Mouse (Mus musculus) liver, adult 2 months (tissue): ENCODE results near the gene Ret. TPM values are rescaled to one million over a fixed set of nuclear protein-coding genes. Genes with fewer than 3 reads are reported as not detected.

ENCODE experiments used
- DNase-seq: peaks from one replicate; pipeline ENCODE4 v3.0.0-alpha.2; 2011; ENCODE audit warnings: low read depth, low spot score; ENCODE audit errors: extremely low read depth
- H3K27ac ChIP-seq: fragments of 200-500 bp; replicated peaks from 2 replicates; pipeline ENCODE4 v1.5.1; 2012; ENCODE audit warnings: low read depth, mild to moderate bottlenecking, control low read depth, inconsistent platforms, low read length; ENCODE audit not compliant: insufficient read depth
- H3K27me3 ChIP-seq: fragments of 200-500 bp; 2 replicates; pipeline ENCODE4 v1.6.1; 2012; ENCODE audit warnings: mild to moderate bottlenecking, moderate library complexity, low read length, inconsistent platforms; ENCODE audit not compliant: control insufficient read depth, insufficient read depth
- H3K36me3 ChIP-seq: fragments of 200-500 bp; 2 replicates; pipeline ENCODE4 v1.6.1; 2012; ENCODE audit warnings: low read length, inconsistent platforms; ENCODE audit not compliant: control insufficient read depth, insufficient read depth
- H3K4me1 ChIP-seq: fragments of 200-500 bp; 2 replicates; pipeline ENCODE4 v1.6.1; 2011; ENCODE audit warnings: low read length; ENCODE audit not compliant: control insufficient read depth, insufficient read depth
- H3K4me3 ChIP-seq: fragments of 200-500 bp; 2 replicates; pipeline ENCODE4 v1.5.1; 2011; ENCODE audit warnings: low read depth, mild to moderate bottlenecking, control low read depth, low read length, moderate library complexity; ENCODE audit not compliant: insufficient read depth
- H3K79me2 ChIP-seq: fragments of 200-500 bp; 2 replicates; pipeline ENCODE4 v1.6.1; 2012; ENCODE audit warnings: inconsistent platforms, mild to moderate bottlenecking, low read length, moderate library complexity; ENCODE audit not compliant: control insufficient read depth, insufficient read depth
- H3K9ac ChIP-seq: fragments of 200-500 bp; 2 replicates; pipeline ENCODE4 v1.6.1; 2012; ENCODE audit warnings: low read depth, mild to moderate bottlenecking, control low read depth, inconsistent platforms, low read length
- CTCF ChIP-seq: fragments of 200-500 bp; IDR thresholded peaks from 2 replicates; pipeline ENCODE4 v1.5.1; 2011; ENCODE audit warnings: low read depth, low read length, control low read depth
- POLR2A ChIP-seq: fragments of 200-500 bp; IDR thresholded peaks from 2 replicates; pipeline ENCODE4 v1.6.1; 2011; ENCODE audit warnings: low read length, control low read depth; ENCODE audit not compliant: insufficient read depth; ENCODE audit errors: extremely low read depth
- WGBS: fragments of 180-500 bp; shearing (Covaris S2); methylation state at CpG from one replicate; pipeline ENCODE4 v1.1.7; 2018; 5-methylcytosine and 5-hydroxymethylcytosine counted together
- polyA plus RNA-seq: library from polyadenylated mRNA; depleted of rRNA; stranded (reverse); fragments of >200 nt; gene quantifications from 2 replicates; pipeline ENCODE4 v1.2.3, GENCODE M21; 2012
- total RNA-seq: library from RNA; depleted of rRNA; stranded (reverse); fragments of >200 nt; gene quantifications from 2 replicates; pipeline ENCODE4 v1.2.3, GENCODE M21; 2014

The Ret gene
- total and polyA plus RNA-seq, 2 experiments = 0.02 TPM; not detected in 1

DNA sequence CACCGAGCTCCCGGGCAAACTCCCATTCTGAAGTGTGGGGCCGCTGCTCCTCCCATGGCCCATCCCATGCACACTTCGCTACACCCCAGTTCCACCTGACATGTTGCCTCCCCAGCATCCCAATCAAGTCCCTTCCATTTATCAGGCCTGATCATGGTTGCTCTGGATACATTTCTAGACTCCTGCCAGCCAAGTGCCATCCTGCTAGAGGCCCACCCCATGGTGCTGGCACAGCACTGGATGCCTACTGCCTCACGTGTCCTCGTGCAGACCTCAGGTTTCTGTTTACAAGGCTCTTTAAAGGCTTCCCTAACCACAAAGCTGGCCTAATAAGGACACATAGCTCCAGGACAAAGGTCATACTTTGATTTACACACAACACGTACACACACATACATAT lies 26.1 kb downstream of the Ret start:
- H3K9ac ChIP-seq = no peak overlapping the region
- 87% methylated on average over 7 of the region's 7 CpGs for WGBS
- H3K27ac ChIP-seq = no peak overlapping the region
- H3K4me1 ChIP-seq = no peaks in the 10 kb centered on the region
- no peaks in the 10 kb centered on the region for H3K36me3 ChIP-seq
- no peak for DNase-seq
- H3K27me3 ChIP-seq = no peaks in the 10 kb centered on the region
- no peak overlapping the region for H3K4me3 ChIP-seq
- H3K79me2 ChIP-seq = no peaks in the 10 kb centered on the region
- TF ChIP-seq POLR2A = no peak
- TF ChIP-seq CTCF = no peak

DNA sequence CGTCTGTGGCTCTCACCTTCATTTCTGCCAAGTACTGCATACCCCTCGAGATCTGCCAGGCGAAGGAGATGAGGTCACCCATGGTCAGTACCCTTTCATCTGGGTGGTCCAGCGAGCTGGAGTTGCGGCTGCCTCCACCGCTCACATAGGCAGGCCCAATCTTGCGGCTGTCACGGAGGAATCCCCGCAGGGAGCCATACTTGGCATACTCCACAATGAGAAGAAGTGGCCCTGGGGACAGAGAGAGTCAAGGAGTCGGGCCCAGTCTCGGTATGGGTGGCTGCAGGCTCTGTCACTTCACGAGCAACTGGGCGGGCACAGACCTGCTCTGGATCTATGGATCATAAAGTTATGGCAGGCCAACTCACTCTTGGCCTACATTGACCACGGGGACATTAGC lies 29.4 kb downstream of the Ret start:
- Histone ChIP-seq H3K27ac (no peak overlapping the region), H3K79me2 (no peaks in the 10 kb centered on the region), H3K27me3 (no peaks in the 10 kb centered on the region), H3K36me3 (no peaks in the 10 kb centered on the region), H3K4me1 (no peaks in the 10 kb centered on the region), H3K4me3 (no peak overlapping the region), H3K9ac (no peak overlapping the region)
- 90% methylated on average over 14 of the region's 14 CpGs for WGBS
- no peak for DNase-seq
- TF ChIP-seq CTCF (no peak), POLR2A (no peak)

DNA sequence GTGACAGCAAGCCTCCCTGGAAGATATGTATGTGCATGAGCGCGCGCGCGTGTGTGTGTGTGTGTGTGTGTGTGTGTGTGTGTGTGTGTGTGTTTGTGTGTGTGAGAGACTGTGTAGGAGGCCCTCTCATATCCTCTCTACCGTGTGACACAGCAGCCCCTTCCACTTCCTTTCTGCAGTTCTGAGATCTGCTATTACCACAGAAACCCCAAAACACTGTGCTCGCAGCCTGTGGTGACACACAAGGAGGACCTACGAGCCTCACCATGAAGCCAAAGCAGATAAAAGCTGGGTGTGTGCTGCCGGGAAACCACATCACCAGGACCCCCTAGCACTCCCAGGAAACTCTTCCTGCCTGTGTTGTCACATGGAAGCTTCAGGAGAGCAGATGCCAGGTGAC lies 30.5 kb downstream of the Ret start:
- WGBS = 87% methylated on average over 9 of the region's 9 CpGs
- H3K79me2 ChIP-seq = no peaks in the 10 kb centered on the region
- H3K4me3 ChIP-seq = no peak overlapping the region
- peak; percentile 7 for DNase-seq
- no peak for TF ChIP-seq POLR2A
- TF ChIP-seq CTCF = no peak
- no peaks in the 10 kb centered on the region for H3K36me3 ChIP-seq
- H3K27ac ChIP-seq = no peak overlapping the region
- H3K27me3 ChIP-seq = no peaks in the 10 kb centered on the region
- no peaks in the 10 kb centered on the region for H3K4me1 ChIP-seq
- H3K9ac ChIP-seq = no peak overlapping the region

- H3K4me1 ChIP-seq = no peaks in the 10 kb centered on the region
- H3K27me3 ChIP-seq = no peaks in the 10 kb centered on the region
- no peak overlapping the region for H3K4me3 ChIP-seq
- TF ChIP-seq POLR2A (no peak), CTCF (no peak)
- H3K79me2 ChIP-seq = no peaks in the 10 kb centered on the region
- H3K36me3 ChIP-seq = no peaks in the 10 kb centered on the region
- DNase-seq = no peak
- no peak overlapping the region for H3K9ac ChIP-seq
- WGBS = 87% methylated on average over 1 of the region's 1 CpGs
- no peak overlapping the region for H3K27ac ChIP-seq
These were observed 32.0 kb downstream of the Ret start for GRCm38 (mm10) chr6:118165516-118165915.

- no peak overlapping the region for H3K4me3 ChIP-seq
- H3K36me3 ChIP-seq = no peaks in the 10 kb centered on the region
- no peaks in the 10 kb centered on the region for H3K4me1 ChIP-seq
- WGBS = 66% methylated on average over 8 of the region's 8 CpGs
- TF ChIP-seq POLR2A (no peak), CTCF (no peak)
- no peak overlapping the region for H3K9ac ChIP-seq
- DNase-seq = no peak
- H3K27ac ChIP-seq = no peak overlapping the region
- H3K27me3 ChIP-seq = no peaks in the 10 kb centered on the region
- no peaks in the 10 kb centered on the region for H3K79me2 ChIP-seq
These were observed 32.8 kb downstream of the Ret start for GRCm38 (mm10) chr6:118164691-118165090.

DNA sequence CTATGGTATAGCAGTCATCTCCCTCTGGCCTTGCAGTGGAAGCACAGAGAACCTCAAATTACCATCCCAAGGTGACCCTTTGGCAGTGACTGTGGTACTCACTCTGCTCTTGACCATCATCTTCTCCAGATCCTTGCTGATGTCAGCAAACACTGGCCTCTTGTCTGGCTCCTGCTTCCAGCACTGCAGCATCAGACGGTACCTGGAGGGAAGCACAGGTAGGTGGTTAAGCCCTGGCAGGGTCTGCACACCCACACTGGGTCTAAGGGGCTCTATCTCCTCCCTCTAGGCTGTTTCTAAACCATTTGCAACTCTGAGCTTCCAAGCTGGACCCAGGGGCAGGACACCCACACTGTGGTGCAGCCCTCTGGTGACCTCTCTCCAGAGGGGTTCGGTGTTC lies 34.4 kb downstream of the Ret start:
- no peak overlapping the region for H3K9ac ChIP-seq
- H3K79me2 ChIP-seq = no peaks in the 10 kb centered on the region
- H3K4me1 ChIP-seq = no peaks in the 10 kb centered on the region

More for the DNA sequence above, 34.4 kb downstream of the Ret start:
- no peak overlapping the region for H3K27ac ChIP-seq
- TF ChIP-seq CTCF (no peak), POLR2A (no peak)
- WGBS = 87% methylated on average over 2 of the region's 2 CpGs
- H3K27me3 ChIP-seq = no peaks in the 10 kb centered on the region
- DNase-seq = no peak
- no peak overlapping the region for H3K4me3 ChIP-seq
- H3K36me3 ChIP-seq = no peaks in the 10 kb centered on the region
